Mouse (Mus musculus) intestine, postnatal 0 days (tissue): ENCODE results near the gene Fam174a. TPM values are rescaled to one million over a fixed set of nuclear protein-coding genes. Genes with fewer than 3 reads are reported as not detected.

Experiments used
- ATAC-seq: fragments of 200-750 bp; cut with Nextera tagmentation; 2 replicates; pipeline ENCODE4 v1.8.0; 2017; ENCODE audit warnings: mild to moderate bottlenecking, moderate TSS enrichment, moderate library complexity
- H3K27ac ChIP-seq: fragments of 300-500 bp; sonication (generic); 2 replicates; pipeline ENCODE4 v1.5.1; 2014; ENCODE audit warnings: mild to moderate bottlenecking, low read depth, low read length, moderate library complexity
- H3K27me3 ChIP-seq: fragments of 300-500 bp; sonication (generic); replicated peaks from 2 replicates; pipeline ENCODE4 v1.6.1; 2014; ENCODE audit warnings: low read length, mixed read lengths; ENCODE audit not compliant: control insufficient read depth, insufficient read depth
- H3K36me3 ChIP-seq: fragments of 300-500 bp; sonication (generic); 2 replicates; pipeline ENCODE4 v1.6.1; 2014; ENCODE audit warnings: mild to moderate bottlenecking, moderate library complexity; ENCODE audit not compliant: control insufficient read depth, insufficient read depth
- H3K4me1 ChIP-seq: fragments of 300-500 bp; sonication (generic); replicated peaks from 2 replicates; pipeline ENCODE4 v1.6.1; 2014; ENCODE audit warnings: antibody characterized with exemption, low read length, mixed read lengths; ENCODE audit not compliant: control insufficient read depth, insufficient read depth
- H3K4me2 ChIP-seq: fragments of 300-500 bp; sonication (generic); replicated peaks from 2 replicates; pipeline ENCODE4 v1.6.1; 2014; ENCODE audit warnings: low read depth, mild to moderate bottlenecking, moderate library complexity
- H3K4me3 ChIP-seq: fragments of 300-500 bp; sonication (generic); 2 replicates; pipeline ENCODE4 v1.5.1; 2014; ENCODE audit warnings: low read depth, low read length
- H3K9ac ChIP-seq: fragments of 300-500 bp; sonication (generic); 2 replicates; pipeline ENCODE4 v1.6.1; 2014; ENCODE audit warnings: mild to moderate bottlenecking, low read depth, low read length
- H3K9me3 ChIP-seq: fragments of 300-500 bp; sonication (generic); 2 replicates; pipeline ENCODE4 v1.6.1; 2016; ENCODE audit warnings: mixed run types; ENCODE audit not compliant: control insufficient read depth
- CTCF ChIP-seq: sonication (generic); IDR thresholded peaks from 2 replicates; pipeline ENCODE4 v1.5.1; 2016; ENCODE audit warnings: low read depth, mild to moderate bottlenecking, control low read depth, antibody characterized with exemption, moderate library complexity
- WGBS: fragments of 180-500 bp; shearing (Covaris S2); extraction: QIAGEN DNeasy Blood & Tissue Kit; methylation state at CpG from one replicate; pipeline ENCODE4 v1.1.7; 2014; 5-methylcytosine and 5-hydroxymethylcytosine counted together
- polyA plus RNA-seq: library from polyadenylated mRNA; unstranded; fragments of >200 nt; fragmentation: Nextera tagmentation; extraction: Ambion mirVana; gene quantifications from 2 replicates; pipeline ENCODE4 v1.2.1, GENCODE M21; 2015

Gene Fam174a
- polyA plus RNA-seq, 1 experiment from 2014 or later = 26.1 TPM

- no peak overlapping the region for H3K4me2 ChIP-seq
- H3K36me3 ChIP-seq = no peaks in the 10 kb centered on the region
- TF ChIP-seq CTCF = no peak
- no peak overlapping the region for H3K4me3 ChIP-seq
- WGBS = 89% methylated on average over 5 of the region's 5 CpGs
- no peak overlapping the region for H3K27ac ChIP-seq
- H3K27me3 ChIP-seq = no peaks in the 10 kb centered on the region
- no peak for ATAC-seq
- no peaks in the 10 kb centered on the region for H3K4me1 ChIP-seq
- no peaks in the 10 kb centered on the region for H3K9me3 ChIP-seq
- H3K9ac ChIP-seq = no peak overlapping the region
Measured at GRCm38 (mm10) chr1:95343585-95344485, 30.4 kb downstream of the Fam174a start.

GRCm38 (mm10) chr1:95354146-95354545, 40.7 kb downstream of the Fam174a start:
- H3K4me1 ChIP-seq = no peaks in the 10 kb centered on the region

GRCm38 (mm10) chr1:95356904-95357303, 43.5 kb downstream of the Fam174a start:
- Histone ChIP-seq H3K9ac (no peak overlapping the region), H3K4me2 (no peak overlapping the region), H3K27ac (no peak overlapping the region), H3K36me3 (no peaks in the 10 kb centered on the region), H3K27me3 (no peaks in the 10 kb centered on the region), H3K4me3 (no peak overlapping the region), H3K9me3 (no peaks in the 10 kb centered on the region), H3K4me1 (no peaks in the 10 kb centered on the region)
- no peak for ATAC-seq
- no peak for TF ChIP-seq CTCF
- 62% methylated on average over 4 of the region's 4 CpGs for WGBS

More at GRCm38 (mm10) chr1:95354146-95354545, 40.7 kb downstream of the Fam174a start:
- H3K36me3 ChIP-seq = no peaks in the 10 kb centered on the region
- H3K4me2 ChIP-seq = no peak overlapping the region
- WGBS = 53% methylated on average over 1 of the region's 1 CpGs
- no peak overlapping the region for H3K4me3 ChIP-seq
- H3K27me3 ChIP-seq = no peaks in the 10 kb centered on the region
- no peak overlapping the region for H3K27ac ChIP-seq
- ATAC-seq = no peak
- no peak for TF ChIP-seq CTCF
- no peak overlapping the region for H3K9ac ChIP-seq
- H3K9me3 ChIP-seq = no peaks in the 10 kb centered on the region

- H3K9ac ChIP-seq = no peak overlapping the region
- H3K4me1 ChIP-seq = no peaks in the 10 kb centered on the region
- H3K9me3 ChIP-seq = no peaks in the 10 kb centered on the region
- ATAC-seq = no peak
- no peaks in the 10 kb centered on the region for H3K27me3 ChIP-seq
- no peak overlapping the region for H3K27ac ChIP-seq
- H3K4me3 ChIP-seq = no peak overlapping the region
- H3K4me2 ChIP-seq = no peak overlapping the region
- no peaks in the 10 kb centered on the region for H3K36me3 ChIP-seq
- no peak for TF ChIP-seq CTCF
- 77% methylated on average over 2 of the region's 2 CpGs for WGBS
Measured at GRCm38 (mm10) chr1:95363692-95364091, 50.3 kb downstream of the Fam174a start.

GRCm38 (mm10) chr1:95366616-95367373, 53.4 kb downstream of the Fam174a start:
- no peak for TF ChIP-seq CTCF
- H3K9ac ChIP-seq = no peak overlapping the region
- no peaks in the 10 kb centered on the region for H3K4me1 ChIP-seq
- H3K4me2 ChIP-seq = no peak overlapping the region
- no peak overlapping the region for H3K4me3 ChIP-seq
- H3K27ac ChIP-seq = no peak overlapping the region
- no peak for ATAC-seq
- no peaks in the 10 kb centered on the region for H3K9me3 ChIP-seq
- no peaks in the 10 kb centered on the region for H3K36me3 ChIP-seq
- 71% methylated on average over 4 of the region's 4 CpGs for WGBS
- no peaks in the 10 kb centered on the region for H3K27me3 ChIP-seq

GRCm38 (mm10) chr1:95367748-95368147, 54.3 kb downstream of the Fam174a start:
- H3K27me3 ChIP-seq = no peaks in the 10 kb centered on the region
- no peak overlapping the region for H3K9ac ChIP-seq
- TF ChIP-seq CTCF = no peak
- no peak overlapping the region for H3K4me2 ChIP-seq
- 83% methylated on average over 4 of the region's 4 CpGs for WGBS
- no peak overlapping the region for H3K4me3 ChIP-seq
- no peaks in the 10 kb centered on the region for H3K36me3 ChIP-seq
- no peak for ATAC-seq
- H3K4me1 ChIP-seq = no peaks in the 10 kb centered on the region
- H3K9me3 ChIP-seq = no peaks in the 10 kb centered on the region
- no peak overlapping the region for H3K27ac ChIP-seq
